In the genomic region with DNA sequence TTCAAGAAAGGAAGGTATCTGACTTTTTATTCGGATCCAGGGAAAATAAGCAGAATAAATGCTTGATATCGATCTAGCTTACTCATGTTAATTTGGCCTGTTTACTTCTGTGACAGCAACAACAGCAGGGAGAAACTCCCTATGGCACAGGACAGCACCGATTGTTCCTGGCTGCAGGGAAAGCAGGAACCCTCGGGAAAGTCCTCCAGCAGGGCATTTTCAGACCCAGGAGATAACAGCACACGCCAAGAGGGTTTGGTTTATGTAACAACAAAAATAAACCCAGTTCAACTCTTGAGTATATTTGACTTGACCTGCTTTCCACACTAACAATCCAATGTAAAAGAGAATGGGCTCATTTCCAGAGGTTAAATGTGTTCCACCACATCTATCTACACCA, we compare ENCODE assay signal across 16 mouse cellular contexts.
"Had no signal": no experiment of that assay in that cellular context is flagged by ENCODE, and none has a peak within 500 bp of the region (broad histone marks: within the 10 kb centered on the region; RNA-seq: fewer than 3 reads in every experiment).

No protein-coding gene starts in this region.

- H3K9me3 ChIP-seq: lung, embryonic 15.5 days; midbrain, embryonic 13.5 days; midbrain, embryonic 15.5 days; neural tube, embryonic 12.5 days; stomach, embryonic 15.5 days had no signal

- H3K27me3 ChIP-seq: lung, embryonic 15.5 days; megakaryocyte, embryonic 14.5 days; midbrain, embryonic 13.5 days; midbrain, embryonic 15.5 days; neural tube, embryonic 12.5 days; stomach, embryonic 15.5 days had no signal

- H3K9ac ChIP-seq: lung, embryonic 15.5 days; midbrain, embryonic 13.5 days; midbrain, embryonic 15.5 days; neural tube, embryonic 12.5 days; stomach, embryonic 15.5 days had no signal

- ATAC-seq: lung, postnatal 0 days; midbrain, embryonic 13.5 days; midbrain, embryonic 15.5 days had no signal

- H3K4me1 ChIP-seq: lung, embryonic 15.5 days; megakaryocyte, embryonic 14.5 days; midbrain, embryonic 13.5 days; midbrain, embryonic 15.5 days; neural tube, embryonic 12.5 days; stomach, embryonic 15.5 days had no signal

- DNase-seq: lung, adult 2 months; lung, postnatal 14 days; lung, postnatal 36 days; right cerebral cortex, postnatal 14 days; thymus, adult 2 months; thymus, postnatal 36 days had no signal

- H3K4me3 ChIP-seq: lung, embryonic 15.5 days; megakaryocyte, embryonic 14.5 days; midbrain, embryonic 13.5 days; midbrain, embryonic 15.5 days; neural tube, embryonic 12.5 days; stomach, embryonic 15.5 days had no signal

- H3K36me3 ChIP-seq: midbrain, embryonic 15.5 days; stomach, embryonic 15.5 days had no signal

- H3K27ac ChIP-seq: lung, embryonic 15.5 days; macrophage; midbrain, embryonic 13.5 days; midbrain, embryonic 15.5 days; neural tube, embryonic 12.5 days; stomach, embryonic 15.5 days; stomach, postnatal 0 days had no signal

- H3K4me2 ChIP-seq: lung, embryonic 15.5 days; midbrain, embryonic 11.5 days; midbrain, embryonic 13.5 days; midbrain, embryonic 15.5 days; neural tube, embryonic 12.5 days; stomach, embryonic 15.5 days had no signal
